Comparison of ENCODE assay signal across 8 mouse cellular contexts in genomic region chr2:153952897-153953296, GRCm38 (mm10). TPM values are rescaled to one million over a fixed set of nuclear protein-coding genes. Genes with fewer than 3 reads are reported as not detected.
DNase-seq lines count a peak whose midpoint lies in the region; ATAC-seq and TF ChIP-seq lines count a peak whose summit lies in the region.

No protein-coding gene starts in this region.

- no peak for TF ChIP-seq POLR2A in bone marrow macrophage, adult 2 months (IDR thresholded peaks at IDR 0.05; ENCODE audit: borderline replicate concordance, low read depth, low read length)

- H3K27ac ChIP-seq in hindbrain, embryonic 10.5 days = no peak overlapping the region
- H3K27ac ChIP-seq in hindbrain, embryonic 13.5 days = no peak overlapping the region
- no peak overlapping the region for H3K27ac ChIP-seq in bone marrow macrophage, adult 2 months (ENCODE audit: insufficient read depth, low read depth, low read length)
- H3K27ac ChIP-seq in embryonic facial prominence, embryonic 14.5 days (replicated peaks; ENCODE audit: low read depth, low read length) = no peak overlapping the region
- no peak overlapping the region for H3K27ac ChIP-seq in layer of hippocampus, adult 2 months

- no peak overlapping the region for H3K9ac ChIP-seq in hindbrain, embryonic 13.5 days
- H3K9ac ChIP-seq in embryonic facial prominence, embryonic 14.5 days (ENCODE audit: low read depth, low read length) = no peak overlapping the region

- peak; percentile 72 for DNase-seq in hindbrain, embryonic 10.5 days (ENCODE audit: low spot score)
- peak; percentile 35 for DNase-seq in embryonic facial prominence, embryonic 14.5 days (ENCODE audit: low spot score)
- peak; percentile 73 to 80 for DNase-seq in layer of hippocampus, adult 2 months (ENCODE audit: low spot score in 2 of 2)
- peak; percentile 76 for DNase-seq in splenic B cell, adult 2 months (ENCODE audit: low read depth, low spot score)

- no peaks in the 10 kb centered on the region for H3K36me3 ChIP-seq in hindbrain, embryonic 10.5 days
- no peaks in the 10 kb centered on the region for H3K36me3 ChIP-seq in hindbrain, embryonic 13.5 days
- H3K36me3 ChIP-seq in E14TG2a.4 (ENCODE audit: insufficient read depth, low read length) = no peaks in the 10 kb centered on the region
- no peaks in the 10 kb centered on the region for H3K36me3 ChIP-seq in embryonic facial prominence, embryonic 14.5 days (ENCODE audit: control insufficient read depth, insufficient read depth, low read length)
- no peaks in the 10 kb centered on the region for H3K36me3 ChIP-seq in splenic B cell, adult 2 months (ENCODE audit: control insufficient read depth, insufficient read depth, low read length, poor library complexity, severe bottlenecking)

- H3K27me3 ChIP-seq in hindbrain, embryonic 10.5 days (ENCODE audit: insufficient read depth, poor library complexity, severe bottlenecking) = no peaks in the 10 kb centered on the region
- no peaks in the 10 kb centered on the region for H3K27me3 ChIP-seq in hindbrain, embryonic 13.5 days
- H3K27me3 ChIP-seq in E14TG2a.4 (ENCODE audit: insufficient read depth, low read length) = peaks cover 6% of the 10 kb centered on the region
- H3K27me3 ChIP-seq in embryonic facial prominence, embryonic 14.5 days (replicated peaks; ENCODE audit: control insufficient read depth, insufficient read depth, low read length) = no peaks in the 10 kb centered on the region
- H3K27me3 ChIP-seq in splenic B cell, adult 2 months (ENCODE audit: control insufficient read depth, insufficient read depth, low read length, poor library complexity, severe bottlenecking) = no peaks in the 10 kb centered on the region

- 0 out of 2 replicates have a peak, but pooled peaks cover 2% of the 10 kb centered on the region for H3K4me1 ChIP-seq in hindbrain, embryonic 10.5 days (replicated peaks)
- H3K4me1 ChIP-seq in hindbrain, embryonic 13.5 days (replicated peaks) = no peaks in the 10 kb centered on the region
- peaks cover 6% of the 10 kb centered on the region; the same call in 1 of the 2 replicates for H3K4me1 ChIP-seq in E14TG2a.4 (replicated peaks; ENCODE audit: low read depth, low read length)
- no peaks in the 10 kb centered on the region for H3K4me1 ChIP-seq in bone marrow macrophage, adult 2 months (ENCODE audit: control insufficient read depth, insufficient read depth, low read length)
- H3K4me1 ChIP-seq in embryonic facial prominence, embryonic 14.5 days (ENCODE audit: control insufficient read depth, insufficient read depth, low read length) = no peaks in the 10 kb centered on the region

- H3K4me3 ChIP-seq in hindbrain, embryonic 10.5 days = no peak overlapping the region
- no peak overlapping the region for H3K4me3 ChIP-seq in hindbrain, embryonic 13.5 days
- H3K4me3 ChIP-seq in E14TG2a.4 (replicated peaks; ENCODE audit: low read length) = no peak overlapping the region
- H3K4me3 ChIP-seq in bone marrow macrophage, adult 2 months (ENCODE audit: insufficient read depth, low read length) = no peak overlapping the region
- no peak overlapping the region for H3K4me3 ChIP-seq in embryonic facial prominence, embryonic 14.5 days (ENCODE audit: low read depth, low read length)
- H3K4me3 ChIP-seq in layer of hippocampus, adult 2 months = no peak overlapping the region

- WGBS in hindbrain, embryonic 10.5 days = 33% methylated on average over 6 of the region's 6 CpGs
- 34% methylated on average over 6 of the region's 6 CpGs for WGBS in hindbrain, embryonic 13.5 days
- WGBS in embryonic facial prominence, embryonic 14.5 days = 27% methylated on average over 6 of the region's 6 CpGs

- ATAC-seq in hindbrain, embryonic 13.5 days (ENCODE audit: low FRiP score) = no peak
- no peak for ATAC-seq in embryonic facial prominence, embryonic 14.5 days (ENCODE audit: low read depth)
- peak; percentile 65 for ATAC-seq in megakaryocyte, adult 5-6 weeks (ENCODE audit: poor library complexity, severe bottlenecking)

- peak; percentile 86 for TF ChIP-seq CTCF in E14TG2a.4 (conservative IDR thresholded peaks at IDR 0.05; ENCODE audit: low read length)
- TF ChIP-seq CTCF in bone marrow macrophage, adult 2 months (IDR thresholded peaks at IDR 0.05; ENCODE audit: low read depth, low read length) = 0 out of 2 replicates have a peak, but pooled peaks have one; percentile 30
- peak; percentile 93 for TF ChIP-seq CTCF in layer of hippocampus, adult 2 months (conservative IDR thresholded peaks at IDR 0.05)

- no peaks in the 10 kb centered on the region for H3K9me3 ChIP-seq in hindbrain, embryonic 10.5 days
- no peaks in the 10 kb centered on the region for H3K9me3 ChIP-seq in hindbrain, embryonic 13.5 days
- H3K9me3 ChIP-seq in E14TG2a.4 (ENCODE audit: low read length) = no peaks in the 10 kb centered on the region
- H3K9me3 ChIP-seq in embryonic facial prominence, embryonic 14.5 days (ENCODE audit: control insufficient read depth, low read length) = no peaks in the 10 kb centered on the region

- H3K4me2 ChIP-seq in hindbrain, embryonic 13.5 days = no peak overlapping the region
- no peak overlapping the region for H3K4me2 ChIP-seq in embryonic facial prominence, embryonic 14.5 days (ENCODE audit: low read depth, low read length)

RNA-seq across cellular contexts. Expression of gene Bpifb4, which starts 14.9 kb away (rescaled TPM):
- polyA plus RNA-seq in hindbrain, embryonic 10.5 days (2016; fragmentation: Nextera tagmentation; extraction: Ambion mirVana) = not detected in 2 replicates
- not detected in 2 replicates for polyA plus RNA-seq in hindbrain, embryonic 13.5 days (2015; fragmentation: Nextera tagmentation; extraction: Ambion mirVana)
- not detected in 2 replicates for polyA plus RNA-seq in bone marrow macrophage, adult 2 months (2012; ENCODE audit: insufficient read depth, insufficient read length, missing spikeins)
- polyA plus RNA-seq in embryonic facial prominence, embryonic 14.5 days (2014; fragmentation: Nextera tagmentation; extraction: Ambion mirVana) = 0.11 TPM in 1 of 2 replicates, not detected in the other
- total RNA-seq in layer of hippocampus, adult 2 months (2021) = not detected
- not detected in 2 replicates for total RNA-seq in megakaryocyte, adult 5-6 weeks (2015)
- total RNA-seq in megakaryocyte, adult 5-6 weeks (2017) = not detected in 2 replicates

RNA-seq across cellular contexts. Expression of gene Bpifa6, which starts 21.8 kb away (rescaled TPM):
- polyA plus RNA-seq in hindbrain, embryonic 10.5 days (2016; fragmentation: Nextera tagmentation; extraction: Ambion mirVana) = not detected in 2 replicates
- not detected in 2 replicates for polyA plus RNA-seq in hindbrain, embryonic 13.5 days (2015; fragmentation: Nextera tagmentation; extraction: Ambion mirVana)
- not detected in 2 replicates for polyA plus RNA-seq in bone marrow macrophage, adult 2 months (2012; ENCODE audit: insufficient read depth, insufficient read length, missing spikeins)
- 0.13 TPM in 1 of 2 replicates, not detected in the other for polyA plus RNA-seq in embryonic facial prominence, embryonic 14.5 days (2014; fragmentation: Nextera tagmentation; extraction: Ambion mirVana)
- not detected for total RNA-seq in layer of hippocampus, adult 2 months (2021)
- not detected in 2 replicates for total RNA-seq in megakaryocyte, adult 5-6 weeks (2015)
- not detected in 2 replicates for total RNA-seq in megakaryocyte, adult 5-6 weeks (2017)

RNA-seq across cellular contexts. Expression of gene Bpifb3, which starts 34.9 kb away (rescaled TPM):
- not detected in 2 replicates for polyA plus RNA-seq in hindbrain, embryonic 10.5 days (2016; fragmentation: Nextera tagmentation; extraction: Ambion mirVana)
- polyA plus RNA-seq in hindbrain, embryonic 13.5 days (2015; fragmentation: Nextera tagmentation; extraction: Ambion mirVana) = 0.12 TPM in 1 of 2 replicates, not detected in the other
- polyA plus RNA-seq in bone marrow macrophage, adult 2 months (2012; ENCODE audit: insufficient read depth, insufficient read length, missing spikeins) = not detected in 2 replicates
- 0.10 TPM in 1 of 2 replicates, not detected in the other for polyA plus RNA-seq in embryonic facial prominence, embryonic 14.5 days (2014; fragmentation: Nextera tagmentation; extraction: Ambion mirVana)
- total RNA-seq in layer of hippocampus, adult 2 months (2021) = not detected
- total RNA-seq in megakaryocyte, adult 5-6 weeks (2015) = not detected in 2 replicates
- total RNA-seq in megakaryocyte, adult 5-6 weeks (2017) = not detected in 2 replicates

RNA-seq across cellular contexts. Expression of gene Bpifb6, which starts 52.7 kb away (rescaled TPM):
- not detected in 2 replicates for polyA plus RNA-seq in hindbrain, embryonic 10.5 days (2016; fragmentation: Nextera tagmentation; extraction: Ambion mirVana)
- not detected in 2 replicates for polyA plus RNA-seq in hindbrain, embryonic 13.5 days (2015; fragmentation: Nextera tagmentation; extraction: Ambion mirVana)
- not detected in 2 replicates for polyA plus RNA-seq in bone marrow macrophage, adult 2 months (2012; ENCODE audit: insufficient read depth, insufficient read length, missing spikeins)
- polyA plus RNA-seq in embryonic facial prominence, embryonic 14.5 days (2014; fragmentation: Nextera tagmentation; extraction: Ambion mirVana) = 0.16 TPM in 1 of 2 replicates, not detected in the other
- not detected for total RNA-seq in layer of hippocampus, adult 2 months (2021)
- total RNA-seq in megakaryocyte, adult 5-6 weeks (2015) = not detected in 2 replicates
- total RNA-seq in megakaryocyte, adult 5-6 weeks (2017) = not detected in 2 replicates

RNA-seq across cellular contexts. Expression of gene Bpifa2, which starts 55.2 kb away (rescaled TPM):
- not detected in 2 replicates for polyA plus RNA-seq in hindbrain, embryonic 10.5 days (2016; fragmentation: Nextera tagmentation; extraction: Ambion mirVana)
- not detected in 2 replicates for polyA plus RNA-seq in hindbrain, embryonic 13.5 days (2015; fragmentation: Nextera tagmentation; extraction: Ambion mirVana)
- polyA plus RNA-seq in bone marrow macrophage, adult 2 months (2012; ENCODE audit: insufficient read depth, insufficient read length, missing spikeins) = not detected in 2 replicates
- 0.47 TPM in 1 of 2 replicates, not detected in the other for polyA plus RNA-seq in embryonic facial prominence, embryonic 14.5 days (2014; fragmentation: Nextera tagmentation; extraction: Ambion mirVana)
- not detected for total RNA-seq in layer of hippocampus, adult 2 months (2021)
- not detected in 2 replicates for total RNA-seq in megakaryocyte, adult 5-6 weeks (2015)
- total RNA-seq in megakaryocyte, adult 5-6 weeks (2017) = not detected in 2 replicates

Comparison
In these comparisons a context has a peak if more than half of its experiments do, and no peak if none do; other contexts are left out.
1. CTCF ChIP-seq: peak in every context shown above with its lines; median percentile 93 in layer of hippocampus, adult 2 months; 86 in E14TG2a.4; 30 in bone marrow macrophage, adult 2 months.